Mouse (Mus musculus) myocyte (in vitro differentiated cells): ENCODE measurements around the gene Tnnc2. TPM values are rescaled to one million over a fixed set of nuclear protein-coding genes. Genes with fewer than 3 reads are reported as not detected.

Experiments used
- H3K27me3 ChIP-seq: one replicate; pipeline ENCODE4 v1.6.1; 2011; ENCODE audit not compliant: control insufficient read depth, insufficient read depth, insufficient read length
- H3K36me3 ChIP-seq: one replicate; pipeline ENCODE4 v1.6.1; 2011; ENCODE audit not compliant: control insufficient read depth, insufficient read depth
- H3K4me2 ChIP-seq: one replicate; pipeline ENCODE4 v1.6.1; 2011; ENCODE audit warnings: low read depth, control low read depth
- H3K4me3 ChIP-seq: one replicate; pipeline ENCODE4 v1.5.1; 2011; ENCODE audit warnings: mild to moderate bottlenecking, control low read depth, moderate library complexity
- H3K79me2 ChIP-seq: one replicate; pipeline ENCODE4 v1.6.1; 2011; ENCODE audit not compliant: control insufficient read depth, insufficient read depth
- H3ac ChIP-seq: one replicate; pipeline ENCODE4 v1.6.1; 2011; ENCODE audit not compliant: control insufficient read depth, insufficient read length
- CEBPB ChIP-seq: IDR thresholded peaks from 2 replicates; pipeline ENCODE4 v1.6.1; 2011; ENCODE audit warnings: mild to moderate bottlenecking, moderate library complexity; ENCODE audit not compliant: poor library complexity, insufficient read depth, severe bottlenecking
- E2F4 ChIP-seq: IDR thresholded peaks from one replicate; pipeline ENCODE4 v1.6.1; 2011; ENCODE audit warnings: mild to moderate bottlenecking, control low read depth, moderate library complexity; ENCODE audit not compliant: insufficient read depth
- MAX ChIP-seq: IDR thresholded peaks from one replicate; pipeline ENCODE4 v1.6.1; 2011; ENCODE audit warnings: low read depth, mild to moderate bottlenecking, control low read depth
- MYOD1 ChIP-seq, 3 experiments: IDR thresholded peaks; one replicate each; pipeline ENCODE4 v1.6.1; 2011; ENCODE audit warnings: control low read depth in 2 of 3, low read depth in 2 of 3, mild to moderate bottlenecking in 2 of 3, moderate library complexity in 1 of 3; ENCODE audit not compliant: insufficient read length in 2 of 3, control insufficient read depth in 1 of 3
- MYOG ChIP-seq, 3 experiments: IDR thresholded peaks; one replicate each; pipeline ENCODE4 v1.6.1; 2011; ENCODE audit warnings: control low read depth in 2 of 3, low read depth in 2 of 3, mild to moderate bottlenecking in 2 of 3; ENCODE audit not compliant: insufficient read length in 2 of 3, control insufficient read depth in 1 of 3, insufficient read depth in 1 of 3
- POLR2A ChIP-seq: IDR thresholded peaks from one replicate; pipeline ENCODE4 v1.6.1; 2011; ENCODE audit warnings: low read depth, mild to moderate bottlenecking, control low read depth, moderate library complexity; ENCODE audit not compliant: insufficient read length
- POLR2AphosphoS2 ChIP-seq: IDR thresholded peaks from one replicate; pipeline ENCODE4 v1.6.1; 2011; ENCODE audit warnings: low read depth, control low read depth; ENCODE audit not compliant: insufficient read length
- REST ChIP-seq: IDR thresholded peaks from one replicate; pipeline ENCODE4 v1.6.1; 2011; ENCODE audit warnings: mild to moderate bottlenecking, control low read depth, moderate library complexity; ENCODE audit not compliant: insufficient read depth, insufficient read length
- SRF ChIP-seq: IDR thresholded peaks from one replicate; pipeline ENCODE4 v1.6.1; 2011; ENCODE audit warnings: low read depth; ENCODE audit not compliant: control insufficient read depth, insufficient read length
- TCF12 ChIP-seq: IDR thresholded peaks from one replicate; pipeline ENCODE4 v1.6.1; 2011; ENCODE audit warnings: mild to moderate bottlenecking, control low read depth; ENCODE audit not compliant: poor library complexity, insufficient read depth, severe bottlenecking
- TCF3 ChIP-seq: IDR thresholded peaks from one replicate; pipeline ENCODE4 v1.6.1; 2011; ENCODE audit warnings: low read depth, control low read depth; ENCODE audit not compliant: insufficient read length
- USF1 ChIP-seq: IDR thresholded peaks from one replicate; pipeline ENCODE4 v1.6.1; 2011; ENCODE audit warnings: low read depth, mild to moderate bottlenecking, control low read depth, moderate library complexity
- polyA plus RNA-seq: library from polyadenylated mRNA; unstranded; fragments of >200 nt; fragmentation: generic; extraction: Trizol; gene quantifications from one replicate; pipeline ENCODE4 v1.2.1, GENCODE M21; 2012; ENCODE audit warnings: missing spikeins

The Tnnc2 gene
- polyA plus RNA-seq, 1 experiment: 3,985 TPM

- peaks cover 5% of the 10 kb centered on the region for H3K27me3 ChIP-seq
- H3ac ChIP-seq: no peak overlapping the region
- H3K4me2 ChIP-seq: no peak overlapping the region
- H3K36me3 ChIP-seq: no peaks in the 10 kb centered on the region
- no peaks in the 10 kb centered on the region for H3K79me2 ChIP-seq
- TF ChIP-seq MYOG (IDR thresholded peaks at IDR 0.05; ENCODE audit: control insufficient read depth in 1 of 3, insufficient read depth in 1 of 3, insufficient read length in 2 of 3, low read depth in 2 of 3) (no peak), REST (no peak), USF1 (no peak), MYOD1 (IDR thresholded peaks at IDR 0.05; ENCODE audit: control insufficient read depth in 1 of 3, insufficient read length in 2 of 3, low read depth in 2 of 3) (no peak), POLR2A (no peak), E2F4 (no peak), POLR2AphosphoS2 (no peak), TCF12 (no peak)
- H3K4me3 ChIP-seq: no peak overlapping the region
These were observed 44.9 kb downstream of the Tnnc2 start for GRCm38 (mm10) chr2:164734839-164735238.

GRCm38 (mm10) chr2:164733259-164733658 lies 46.5 kb downstream of the Tnnc2 start:
- Histone ChIP-seq H3K4me3 (no peak overlapping the region), H3K79me2 (no peaks in the 10 kb centered on the region)
- TF ChIP-seq E2F4: no peak
- TF ChIP-seq POLR2AphosphoS2: no peak
- no peak for TF ChIP-seq SRF
- no peak for TF ChIP-seq REST
- no peak for TF ChIP-seq POLR2A
- no peak for TF ChIP-seq MYOD1 (IDR thresholded peaks at IDR 0.05; ENCODE audit: control insufficient read depth in 1 of 3, insufficient read length in 2 of 3, low read depth in 2 of 3)
- no peak for TF ChIP-seq CEBPB
- TF ChIP-seq TCF3: no peak
- no peak for TF ChIP-seq TCF12
- no peak for TF ChIP-seq MAX
- no peak for TF ChIP-seq USF1
- TF ChIP-seq MYOG (IDR thresholded peaks at IDR 0.05; ENCODE audit: control insufficient read depth in 1 of 3, insufficient read depth in 1 of 3, insufficient read length in 2 of 3, low read depth in 2 of 3): no peak

DNA sequence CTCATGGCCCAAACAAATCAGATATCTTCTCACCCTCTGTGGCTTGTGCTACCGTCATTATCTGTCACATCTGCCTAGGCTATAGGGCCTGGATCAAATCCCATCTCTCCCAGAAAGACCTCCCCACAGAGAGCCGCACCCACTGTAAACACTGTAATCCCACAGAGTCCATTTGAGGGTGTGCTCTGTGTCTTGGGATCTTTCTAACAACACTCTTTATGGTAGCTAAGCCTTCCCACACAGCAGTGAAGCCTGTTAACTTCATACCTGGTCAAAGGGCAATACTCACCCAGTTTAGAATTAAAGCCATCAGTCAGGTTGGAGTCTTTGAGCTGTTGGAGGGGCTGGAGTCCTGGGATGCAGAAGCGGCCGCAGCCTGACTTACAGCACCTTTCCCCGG lies 48.0 kb downstream of the Tnnc2 start:
- Histone ChIP-seq H3K4me2 (no peak overlapping the region), H3ac (no peak overlapping the region), H3K36me3 (no peaks in the 10 kb centered on the region), H3K79me2 (no peaks in the 10 kb centered on the region), H3K4me3 (no peak overlapping the region), H3K27me3 (peaks cover 18% of the 10 kb centered on the region)
- TF ChIP-seq REST: no peak

More at GRCm38 (mm10) chr2:164733259-164733658, 46.5 kb downstream of the Tnnc2 start:
- H3K36me3 ChIP-seq: no peaks in the 10 kb centered on the region
- no peak overlapping the region for H3K4me2 ChIP-seq
- H3K27me3 ChIP-seq: peaks cover 10% of the 10 kb centered on the region
- H3ac ChIP-seq: no peak overlapping the region

Other genes starting within 250 kb of the Tnnc2 start
- gene Wfdc2, start 217.6 kb downstream of the Tnnc2 start, polyA plus RNA-seq: not detected
- not detected for gene Spint3, start 206.5 kb downstream of the Tnnc2 start, polyA plus RNA-seq
- gene Wfdc6a, start 194.5 kb downstream of the Tnnc2 start, polyA plus RNA-seq: not detected
- gene Eppin, start 186.4 kb downstream of the Tnnc2 start, polyA plus RNA-seq: not detected
- not detected for gene Wfdc6b, start 166.4 kb downstream of the Tnnc2 start, polyA plus RNA-seq
- not detected for gene Wfdc8, start 166.3 kb downstream of the Tnnc2 start, polyA plus RNA-seq
- gene Wfdc16, start 141.2 kb downstream of the Tnnc2 start, polyA plus RNA-seq: not detected
- gene Wfdc10, start 123.9 kb downstream of the Tnnc2 start, polyA plus RNA-seq: not detected
- not detected for gene Wfdc9, start 123.4 kb downstream of the Tnnc2 start, polyA plus RNA-seq
- gene Wfdc11, start 105.9 kb downstream of the Tnnc2 start, polyA plus RNA-seq: not detected
- 0.04 TPM for gene Wfdc13, start 94.9 kb downstream of the Tnnc2 start, polyA plus RNA-seq
- gene Spint4, start 81.5 kb downstream of the Tnnc2 start, polyA plus RNA-seq: not detected
- not detected for gene Spint5, start 64.7 kb downstream of the Tnnc2 start, polyA plus RNA-seq
- gene Wfdc3, start 34.0 kb downstream of the Tnnc2 start, polyA plus RNA-seq: 0.41 TPM
- 63.0 TPM for gene Dnttip1, start 34.0 kb downstream of the Tnnc2 start, polyA plus RNA-seq
- gene Ube2c, start 10.1 kb downstream of the Tnnc2 start, polyA plus RNA-seq: 103 TPM
- gene Snx21, start 5.9 kb upstream of the Tnnc2 start, polyA plus RNA-seq: 29.5 TPM
- 24.5 TPM for gene Acot8, start 24.9 kb upstream of the Tnnc2 start, polyA plus RNA-seq
- gene Zswim3, start 25.1 kb upstream of the Tnnc2 start, polyA plus RNA-seq: 3.3 TPM
- 13.3 TPM for gene Zswim1, start 42.7 kb upstream of the Tnnc2 start, polyA plus RNA-seq
- gene Spata25, start 48.6 kb upstream of the Tnnc2 start, polyA plus RNA-seq: 0.40 TPM
- 202 TPM for gene Ctsa, start 52.9 kb upstream of the Tnnc2 start, polyA plus RNA-seq
- gene Neurl2, start 53.5 kb upstream of the Tnnc2 start, polyA plus RNA-seq: 23.5 TPM
- gene Pltp, start 77.7 kb upstream of the Tnnc2 start, polyA plus RNA-seq: 117 TPM
- 43.2 TPM for gene Pcif1, start 99.3 kb upstream of the Tnnc2 start, polyA plus RNA-seq
- 11.1 TPM for gene Zfp335, start 131.8 kb upstream of the Tnnc2 start, polyA plus RNA-seq
- gene Mmp9, start 160.8 kb upstream of the Tnnc2 start, polyA plus RNA-seq: 1.7 TPM
- 0.52 TPM for gene Slc12a5, start 180.8 kb upstream of the Tnnc2 start, polyA plus RNA-seq